Mouse (Mus musculus) kidney, adult 2 months (tissue): ENCODE data around the gene Gm30191. TPM values are rescaled to one million over a fixed set of nuclear protein-coding genes. Genes with fewer than 3 reads are reported as not detected.
"Not testable (repeated sequence)": the region's sequence is repeated elsewhere in the genome, so short reads cannot be mapped to it uniquely, and the experiment has no call there.

Experiments
- DNase-seq: peaks from one replicate; pipeline ENCODE4 v3.0.0; 2021
- H3K27ac ChIP-seq: fragments of 200-500 bp; 2 replicates; pipeline ENCODE4 v1.5.1; 2012; ENCODE audit warnings: low read depth, low read length, control low read depth, inconsistent platforms; ENCODE audit not compliant: insufficient read depth
- H3K27me3 ChIP-seq: fragments of 200-500 bp; replicated peaks from 2 replicates; pipeline ENCODE4 v1.6.1; 2012; ENCODE audit warnings: mild to moderate bottlenecking, moderate library complexity, low read length, inconsistent platforms; ENCODE audit not compliant: control insufficient read depth, insufficient read depth
- H3K36me3 ChIP-seq: fragments of 200-500 bp; 2 replicates; pipeline ENCODE4 v1.6.1; 2012; ENCODE audit warnings: mild to moderate bottlenecking, moderate library complexity, low read length, inconsistent platforms; ENCODE audit not compliant: control insufficient read depth, insufficient read depth
- H3K4me1 ChIP-seq: fragments of 200-500 bp; 2 replicates; pipeline ENCODE4 v1.6.1; 2011; ENCODE audit warnings: low read length; ENCODE audit not compliant: control insufficient read depth, insufficient read depth
- H3K4me3 ChIP-seq: fragments of 200-500 bp; 2 replicates; pipeline ENCODE4 v1.5.1; 2011; ENCODE audit warnings: mild to moderate bottlenecking, low read depth, low read length, control low read depth; ENCODE audit not compliant: insufficient read depth
- CTCF ChIP-seq: fragments of 200-500 bp; conservative IDR thresholded peaks from 2 replicates; pipeline ENCODE4 v1.5.1; 2011; ENCODE audit warnings: low read depth, mild to moderate bottlenecking, control low read depth, low read length, moderate library complexity, mixed read lengths; ENCODE audit not compliant: insufficient read depth, insufficient read length
- POLR2A ChIP-seq: fragments of 200-500 bp; IDR thresholded peaks from one replicate; pipeline ENCODE4 v1.6.1; 2011; ENCODE audit warnings: low read depth, low read length, control low read depth
- WGBS: fragments of 180-500 bp; shearing (Covaris S2); methylation state at CpG from one replicate; pipeline ENCODE4 v1.1.7; 2018; 5-methylcytosine and 5-hydroxymethylcytosine counted together
- polyA plus RNA-seq: library from polyadenylated mRNA; depleted of rRNA; stranded (reverse); fragments of >200 nt; gene quantifications from 2 replicates; pipeline ENCODE4 v1.2.3, GENCODE M21; 2012

The Gm30191 gene
- polyA plus RNA-seq, 1 experiment = 0.27 TPM

- no peak for TF ChIP-seq CTCF
- TF ChIP-seq POLR2A = no peak
- H3K27ac ChIP-seq = no peak overlapping the region
- H3K4me1 ChIP-seq = 0 out of 2 replicates have a peak, but pooled peaks cover 3% of the 10 kb centered on the region
- peak; percentile 38 for DNase-seq
- H3K27me3 ChIP-seq = no peaks in the 10 kb centered on the region
- WGBS = 41% methylated on average over 11 of the region's 11 CpGs
- H3K36me3 ChIP-seq = no peaks in the 10 kb centered on the region
- no peak overlapping the region for H3K4me3 ChIP-seq
Observed at GRCm38 (mm10) chr4:134258354-134258753, 11.6 kb downstream of the Gm30191 start.

- H3K27ac ChIP-seq = no peak overlapping the region
- DNase-seq = peak; percentile 76
- H3K27me3 ChIP-seq = no peaks in the 10 kb centered on the region
- no peaks in the 10 kb centered on the region for H3K4me1 ChIP-seq
- no peaks in the 10 kb centered on the region for H3K36me3 ChIP-seq
- no peak overlapping the region for H3K4me3 ChIP-seq
- TF ChIP-seq POLR2A = no peak
- peak; percentile 88 for TF ChIP-seq CTCF
- 26% methylated on average over 6 of the region's 6 CpGs for WGBS
Observed at GRCm38 (mm10) chr4:134263191-134263590, 16.5 kb downstream of the Gm30191 start.

DNA sequence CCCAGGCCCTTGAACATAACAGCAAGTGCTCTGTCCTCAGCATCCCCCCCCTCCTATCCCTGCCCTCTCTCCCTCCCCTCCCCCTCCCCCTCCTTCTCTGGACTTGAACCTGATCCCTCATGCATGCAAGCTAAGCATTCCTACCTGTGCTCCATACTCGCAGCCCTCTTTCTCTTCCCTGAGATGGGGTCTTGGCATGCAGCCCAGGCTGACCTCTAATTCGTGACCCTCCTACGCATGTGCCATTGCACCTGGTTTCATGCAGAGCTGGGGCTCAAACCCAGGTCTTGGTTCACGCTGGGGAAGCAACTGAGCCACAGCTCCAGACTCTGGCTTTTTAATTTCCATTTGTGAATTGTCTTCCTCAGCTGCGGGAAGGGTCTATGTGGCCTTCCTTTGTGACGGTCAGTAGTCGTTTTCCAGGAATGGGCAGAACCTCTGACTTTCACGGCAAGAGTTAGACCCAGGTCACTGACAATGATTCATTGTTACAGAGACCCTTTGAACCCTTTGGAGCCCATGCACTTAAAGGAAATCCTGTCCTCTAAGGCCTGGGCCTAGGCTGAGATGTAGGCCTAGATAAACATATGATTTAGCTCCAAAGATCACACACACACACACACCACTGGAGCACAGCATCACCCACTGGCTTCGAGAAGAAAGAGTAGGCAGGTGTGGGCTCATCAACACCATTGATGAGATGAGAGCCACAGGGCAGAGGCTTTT lies 19.3 kb downstream of the Gm30191 start:
- H3K4me3 ChIP-seq = no peak overlapping the region
- 46% methylated on average over 9 of the region's 9 CpGs for WGBS
- TF ChIP-seq POLR2A (no peak), CTCF (no peak)
- H3K27me3 ChIP-seq = no peaks in the 10 kb centered on the region
- peak; percentile 69 for DNase-seq
- H3K36me3 ChIP-seq = no peaks in the 10 kb centered on the region
- no peaks in the 10 kb centered on the region for H3K4me1 ChIP-seq
- H3K27ac ChIP-seq = no peak overlapping the region

DNA sequence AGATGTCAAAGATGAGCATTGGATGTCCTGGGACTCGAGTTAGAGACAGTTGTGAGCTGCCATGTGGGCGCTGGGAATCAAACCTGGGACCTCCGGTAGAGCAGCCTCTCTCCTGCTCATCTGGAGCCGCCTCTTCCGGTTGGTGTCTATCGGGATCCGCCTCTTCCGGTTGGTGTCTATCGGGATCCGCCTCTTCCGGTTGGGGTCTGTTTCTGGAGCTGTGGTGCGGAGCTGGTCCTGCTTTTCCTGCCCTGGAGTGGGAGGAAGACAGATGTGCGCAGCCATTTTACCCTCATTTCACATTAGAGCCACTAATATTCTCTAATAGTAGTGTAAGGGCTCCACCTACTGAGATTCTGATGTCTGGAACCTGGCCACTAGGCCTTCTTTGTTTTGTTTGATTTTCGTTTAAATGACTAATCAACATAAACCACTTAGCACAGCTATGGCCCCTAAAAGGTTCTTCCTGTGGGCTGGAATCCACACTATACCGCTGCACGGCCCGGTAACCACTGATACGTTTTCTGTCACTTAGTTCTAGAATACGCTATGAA lies 21.4 kb downstream of the Gm30191 start:
- TF ChIP-seq POLR2A (no peak), CTCF (no peak)
- Histone ChIP-seq H3K36me3 (no peaks in the 10 kb centered on the region), H3K4me1 (no peaks in the 10 kb centered on the region), H3K27me3 (no peaks in the 10 kb centered on the region), H3K27ac (no peak overlapping the region), H3K4me3 (no peak overlapping the region)
- WGBS = 73% methylated on average over 19 of the region's 19 CpGs
- peak; percentile 47 for DNase-seq

DNA sequence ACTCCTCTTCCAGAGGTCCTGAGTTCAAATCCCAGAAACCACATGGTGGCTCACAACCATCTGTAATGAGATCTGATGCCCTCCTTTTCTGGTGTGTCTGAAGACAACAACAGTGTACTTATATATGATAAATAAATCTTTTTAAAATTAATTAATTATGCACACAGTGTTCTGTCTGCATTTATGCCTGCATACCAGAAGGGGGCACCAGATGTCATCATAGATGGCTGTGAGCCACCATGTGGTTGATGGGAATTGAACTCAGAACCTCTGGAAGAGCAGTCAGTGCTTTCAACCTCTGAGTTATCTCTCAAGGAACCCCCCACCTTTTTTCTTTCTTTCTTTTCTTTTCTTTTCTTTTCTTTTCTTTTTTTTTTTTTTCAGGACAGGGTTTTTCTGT lies 22.9 kb downstream of the Gm30191 start:
- not testable (repeated sequence) for H3K4me3 ChIP-seq, H3K27me3 ChIP-seq, DNase-seq, H3K4me1 ChIP-seq, H3K27ac ChIP-seq, H3K36me3 ChIP-seq
- 0 out of 2 replicates have a peak, but pooled peaks have one; percentile 29 for TF ChIP-seq CTCF

- no peak for DNase-seq
- Histone ChIP-seq H3K4me1 (no peaks in the 10 kb centered on the region; the same call in 1 of the 2 replicates), H3K4me3 (no peak overlapping the region), H3K27ac (no peak overlapping the region), H3K36me3 (no peaks in the 10 kb centered on the region), H3K27me3 (no peaks in the 10 kb centered on the region)
- WGBS = 84% methylated on average over 7 of the region's 7 CpGs
- no peak for TF ChIP-seq POLR2A
- no peak for TF ChIP-seq CTCF
Observed at GRCm38 (mm10) chr4:134271979-134272378, 25.2 kb downstream of the Gm30191 start.

- DNase-seq = no peak
Observed at GRCm38 (mm10) chr4:134272731-134273416, 26.1 kb downstream of the Gm30191 start.

More at GRCm38 (mm10) chr4:134272731-134273416, 26.1 kb downstream of the Gm30191 start:
- H3K27ac ChIP-seq = no peak overlapping the region; the same call in 1 of the 2 replicates
- TF ChIP-seq CTCF (no peak), POLR2A (no peak)
- H3K36me3 ChIP-seq = no peaks in the 10 kb centered on the region
- 12% methylated on average over 13 of the region's 13 CpGs for WGBS
- H3K4me3 ChIP-seq = peak overlapping the region; percentile 47; the same call in 1 of the 2 replicates
- H3K27me3 ChIP-seq = no peaks in the 10 kb centered on the region
- H3K4me1 ChIP-seq = no peaks in the 10 kb centered on the region; the same call in 1 of the 2 replicates
